Mouse (Mus musculus) midbrain, embryonic 11.5 days (tissue): ENCODE data around the gene Slc4a11. TPM values are rescaled to one million over a fixed set of nuclear protein-coding genes. Genes with fewer than 3 reads are reported as not detected.
A peak's percentile ranks its signal among the peaks of the same experiment; 100 is the strongest.

Source experiments
- ATAC-seq: fragments of 200-750 bp; cut with Nextera tagmentation; 2 replicates; pipeline ENCODE4 v1.8.0; 2017; ENCODE audit warnings: moderate TSS enrichment, moderate library complexity; ENCODE audit not compliant: low FRiP score
- DNase-seq: peaks from one replicate; pipeline ENCODE4 v3.0.0; 2015; ENCODE audit warnings: low spot score; ENCODE audit errors: missing footprints
- H3K27ac ChIP-seq: fragments of 300-500 bp; sonication (generic); 2 replicates; pipeline ENCODE4 v1.5.1; 2014; ENCODE audit warnings: low read depth, low read length
- H3K27me3 ChIP-seq: fragments of 300-500 bp; sonication (generic); 2 replicates; pipeline ENCODE4 v1.6.1; 2014; ENCODE audit warnings: mild to moderate bottlenecking, low read length, moderate library complexity, mixed read lengths; ENCODE audit not compliant: control insufficient read depth, insufficient read depth
- H3K36me3 ChIP-seq: fragments of 300-500 bp; sonication (generic); 2 replicates; pipeline ENCODE4 v1.6.1; 2014; ENCODE audit warnings: mild to moderate bottlenecking, low read length, moderate library complexity, mixed read lengths; ENCODE audit not compliant: control insufficient read depth, insufficient read depth
- H3K4me1 ChIP-seq: fragments of 300-500 bp; sonication (generic); 2 replicates; pipeline ENCODE4 v1.6.1; 2014; ENCODE audit warnings: low read length; ENCODE audit not compliant: control insufficient read depth, insufficient read depth
- H3K4me2 ChIP-seq: fragments of 300-500 bp; sonication (generic); 2 replicates; pipeline ENCODE4 v1.6.1; 2014; ENCODE audit warnings: mild to moderate bottlenecking, moderate library complexity
- H3K4me3 ChIP-seq: fragments of 300-500 bp; sonication (generic); 2 replicates; pipeline ENCODE4 v1.5.1; 2014; ENCODE audit warnings: low read depth, low read length
- H3K9ac ChIP-seq: fragments of 300-500 bp; sonication (generic); 2 replicates; pipeline ENCODE4 v1.6.1; 2014; ENCODE audit warnings: low read length
- H3K9me3 ChIP-seq: fragments of 300-500 bp; sonication (generic); 2 replicates; pipeline ENCODE4 v1.6.1; 2016; ENCODE audit warnings: low read length; ENCODE audit not compliant: control insufficient read depth
- WGBS: fragments of 180-500 bp; shearing (Covaris S2); extraction: QIAGEN DNeasy Blood & Tissue Kit; methylation state at CpG from one replicate; pipeline ENCODE4 v1.1.7; 2014; 5-methylcytosine and 5-hydroxymethylcytosine counted together
- polyA plus RNA-seq: library from polyadenylated mRNA; unstranded; fragments of >200 nt; fragmentation: Nextera tagmentation; extraction: Ambion mirVana; gene quantifications from 2 replicates; pipeline ENCODE4 v1.2.1, GENCODE M21; 2014

Gene Slc4a11
- polyA plus RNA-seq, 1 experiment from 2014 or later, result 0.42 TPM

DNA sequence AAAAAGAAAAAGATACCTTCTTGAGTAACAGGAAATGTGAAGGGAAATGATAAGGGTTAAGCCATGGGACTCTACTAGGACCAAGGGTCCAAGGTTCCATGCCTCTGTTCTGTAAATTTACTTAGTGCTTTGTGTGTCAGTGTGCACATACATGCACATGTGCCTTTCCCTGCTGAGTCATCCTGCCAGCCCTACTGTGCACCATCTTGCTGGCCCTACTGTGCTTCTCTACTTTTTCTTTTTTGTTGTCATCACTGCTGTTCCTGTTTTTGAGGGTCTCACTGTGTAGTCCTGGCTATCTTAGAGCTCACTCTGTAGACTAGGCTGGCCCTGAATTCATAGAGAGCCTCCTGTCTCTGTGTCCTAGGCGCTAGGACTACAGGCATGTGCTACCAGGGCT, 30.4 kb upstream of the Slc4a11 start:
- H3K27ac ChIP-seq, result no peak overlapping the region
- H3K36me3 ChIP-seq, result peaks cover 23% of the 10 kb centered on the region
- H3K9ac ChIP-seq, result no peak overlapping the region

DNA sequence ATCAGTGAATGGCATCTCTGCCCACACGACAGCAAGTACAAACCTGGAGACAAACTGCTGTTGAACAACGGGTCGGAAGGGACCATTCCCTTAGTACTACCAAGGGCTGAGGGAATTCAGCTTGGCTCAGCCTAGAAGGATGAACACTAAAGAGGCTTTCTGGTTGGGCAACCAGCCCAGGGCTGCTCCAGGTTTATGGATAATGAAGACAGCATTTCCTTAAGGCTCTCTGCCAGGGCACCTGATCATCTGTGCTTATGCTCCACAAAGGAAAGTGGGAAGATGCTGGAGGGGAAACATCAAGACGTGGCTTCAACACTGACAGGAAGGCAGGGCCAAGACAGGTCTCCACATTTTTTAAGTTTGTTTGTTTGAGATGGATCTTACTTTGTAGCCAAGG, 27.1 kb upstream of the Slc4a11 start:
- no peak overlapping the region for H3K4me2 ChIP-seq
- no peak overlapping the region for H3K4me3 ChIP-seq
- no peaks in the 10 kb centered on the region for H3K9me3 ChIP-seq
- no peak overlapping the region for H3K27ac ChIP-seq
- no peaks in the 10 kb centered on the region for H3K27me3 ChIP-seq
- H3K9ac ChIP-seq, result no peak overlapping the region
- peaks cover 11% of the 10 kb centered on the region for H3K36me3 ChIP-seq
- WGBS, result 83% methylated on average over 4 of the region's 4 CpGs
- ATAC-seq, result no peak
- H3K4me1 ChIP-seq, result no peaks in the 10 kb centered on the region
- DNase-seq, result no peak

More for the DNA sequence above, 30.4 kb upstream of the Slc4a11 start:
- Histone ChIP-seq H3K27me3 (no peaks in the 10 kb centered on the region), H3K4me1 (no peaks in the 10 kb centered on the region), H3K9me3 (no peaks in the 10 kb centered on the region), H3K4me2 (no peak overlapping the region), H3K4me3 (no peak overlapping the region)
- DNase-seq (no peak), ATAC-seq (no peak)
- WGBS, result 92% methylated on average over 1 of the region's 1 CpGs

DNA sequence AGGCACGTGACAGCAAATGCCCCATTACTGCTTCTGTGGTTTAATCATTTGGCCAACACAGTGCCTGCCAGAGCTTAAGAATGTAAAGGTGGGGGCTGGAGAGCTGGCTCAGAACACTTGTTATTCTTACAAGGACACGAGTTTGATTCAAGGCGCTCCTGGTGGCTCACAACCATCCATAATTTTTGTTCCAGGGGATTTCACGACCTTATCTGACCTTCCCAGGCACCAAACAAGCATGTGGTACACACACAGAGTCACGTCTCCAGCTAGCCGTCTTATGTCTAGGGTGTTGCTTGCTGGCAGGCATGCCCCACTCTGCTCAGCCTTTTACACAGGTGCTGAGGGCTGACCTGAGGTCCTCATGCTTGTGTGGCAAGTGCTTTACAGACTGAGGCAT, 20.6 kb upstream of the Slc4a11 start:
- WGBS, result 83% methylated on average over 6 of the region's 6 CpGs
- Histone ChIP-seq H3K36me3 (no peaks in the 10 kb centered on the region), H3K27ac (no peak overlapping the region), H3K9ac (no peak overlapping the region), H3K4me2 (no peak overlapping the region), H3K4me3 (no peak overlapping the region), H3K9me3 (no peaks in the 10 kb centered on the region), H3K4me1 (no peaks in the 10 kb centered on the region), H3K27me3 (no peaks in the 10 kb centered on the region)
- DNase-seq, result no peak
- ATAC-seq, result no peak

DNA sequence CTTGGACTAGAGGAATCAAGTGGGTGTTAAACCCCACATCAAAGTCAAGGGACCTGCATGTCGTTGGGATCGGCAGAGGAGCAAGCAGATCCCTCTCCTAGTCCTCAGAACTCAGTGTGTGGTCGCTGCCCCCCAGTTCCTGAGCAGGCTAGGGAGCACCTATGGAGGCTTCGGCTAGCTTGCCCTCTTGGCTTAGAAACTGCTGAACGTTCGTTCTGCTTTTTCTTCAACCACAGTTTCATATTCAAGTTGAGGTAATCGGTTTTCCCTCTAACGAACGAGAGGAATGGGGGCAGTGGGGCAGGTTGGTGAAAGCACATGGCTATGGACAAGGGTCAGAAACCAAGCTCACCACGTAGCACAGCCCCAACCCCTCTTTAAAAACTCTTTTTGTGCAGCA, 9.7 kb upstream of the Slc4a11 start:
- Histone ChIP-seq H3K36me3 (no peaks in the 10 kb centered on the region), H3K27ac (no peak overlapping the region), H3K27me3 (no peaks in the 10 kb centered on the region), H3K9me3 (no peaks in the 10 kb centered on the region), H3K4me3 (no peak overlapping the region), H3K4me2 (no peak overlapping the region), H3K4me1 (no peaks in the 10 kb centered on the region), H3K9ac (no peak overlapping the region)
- ATAC-seq (no peak), DNase-seq (no peak)
- 64% methylated on average over 10 of the region's 10 CpGs for WGBS

DNA sequence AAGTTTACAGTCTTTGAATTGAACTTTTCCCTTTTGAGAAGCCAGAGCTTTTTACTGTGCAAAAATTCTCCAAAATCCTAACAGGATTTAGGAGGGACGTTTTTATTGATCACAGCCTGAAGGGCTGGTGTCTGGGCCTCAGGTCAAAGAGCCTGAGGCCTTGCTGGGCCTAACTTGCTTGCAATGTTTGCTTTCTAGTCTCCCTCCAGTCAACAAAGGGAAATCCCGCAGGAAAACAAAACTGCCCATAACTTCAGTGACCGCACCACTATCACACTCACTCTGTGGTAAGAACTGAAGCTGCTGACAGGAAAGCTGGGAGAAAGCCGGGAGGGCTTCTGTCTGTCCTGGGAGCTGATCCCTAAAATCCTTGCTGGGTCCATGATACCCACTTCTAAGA, 9.3 kb upstream of the Slc4a11 start:
- no peak for DNase-seq
- Histone ChIP-seq H3K4me2 (no peak overlapping the region), H3K9ac (no peak overlapping the region), H3K4me3 (no peak overlapping the region), H3K4me1 (no peaks in the 10 kb centered on the region), H3K9me3 (no peaks in the 10 kb centered on the region), H3K27ac (no peak overlapping the region), H3K27me3 (no peaks in the 10 kb centered on the region), H3K36me3 (no peaks in the 10 kb centered on the region)
- no peak for ATAC-seq
- 59% methylated on average over 4 of the region's 4 CpGs for WGBS

DNA sequence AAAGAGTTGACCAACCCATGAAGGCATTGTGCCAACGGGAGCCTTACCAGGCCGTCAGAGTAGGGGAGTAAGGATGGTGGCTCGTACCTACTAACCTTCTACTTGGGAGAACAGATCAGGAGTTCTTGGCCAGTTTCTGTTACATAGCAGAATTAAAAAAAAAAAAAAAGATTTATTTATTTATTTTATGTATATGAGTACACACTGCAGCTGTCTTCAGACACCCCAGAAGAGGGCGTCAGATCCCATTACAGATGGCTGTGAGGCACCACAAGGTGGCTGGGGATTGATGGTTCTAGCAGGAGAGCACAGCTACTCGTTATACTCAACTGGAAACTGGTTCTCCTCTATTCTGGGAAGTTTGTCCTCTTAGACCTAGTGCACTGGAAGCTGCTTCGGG, 7.9 kb upstream of the Slc4a11 start:
- H3K4me3 ChIP-seq, result no peak overlapping the region
- DNase-seq (no peak), ATAC-seq (no peak)
- whole genome bisulfite sequencing, result 72% methylated on average over 6 of the region's 6 CpGs
- H3K27me3 ChIP-seq, result no peaks in the 10 kb centered on the region
- no peak overlapping the region for H3K27ac ChIP-seq
- no peak overlapping the region for H3K9ac ChIP-seq
- H3K9me3 ChIP-seq, result no peaks in the 10 kb centered on the region
- no peaks in the 10 kb centered on the region for H3K36me3 ChIP-seq
- H3K4me1 ChIP-seq, result no peaks in the 10 kb centered on the region
- no peak overlapping the region for H3K4me2 ChIP-seq

DNA sequence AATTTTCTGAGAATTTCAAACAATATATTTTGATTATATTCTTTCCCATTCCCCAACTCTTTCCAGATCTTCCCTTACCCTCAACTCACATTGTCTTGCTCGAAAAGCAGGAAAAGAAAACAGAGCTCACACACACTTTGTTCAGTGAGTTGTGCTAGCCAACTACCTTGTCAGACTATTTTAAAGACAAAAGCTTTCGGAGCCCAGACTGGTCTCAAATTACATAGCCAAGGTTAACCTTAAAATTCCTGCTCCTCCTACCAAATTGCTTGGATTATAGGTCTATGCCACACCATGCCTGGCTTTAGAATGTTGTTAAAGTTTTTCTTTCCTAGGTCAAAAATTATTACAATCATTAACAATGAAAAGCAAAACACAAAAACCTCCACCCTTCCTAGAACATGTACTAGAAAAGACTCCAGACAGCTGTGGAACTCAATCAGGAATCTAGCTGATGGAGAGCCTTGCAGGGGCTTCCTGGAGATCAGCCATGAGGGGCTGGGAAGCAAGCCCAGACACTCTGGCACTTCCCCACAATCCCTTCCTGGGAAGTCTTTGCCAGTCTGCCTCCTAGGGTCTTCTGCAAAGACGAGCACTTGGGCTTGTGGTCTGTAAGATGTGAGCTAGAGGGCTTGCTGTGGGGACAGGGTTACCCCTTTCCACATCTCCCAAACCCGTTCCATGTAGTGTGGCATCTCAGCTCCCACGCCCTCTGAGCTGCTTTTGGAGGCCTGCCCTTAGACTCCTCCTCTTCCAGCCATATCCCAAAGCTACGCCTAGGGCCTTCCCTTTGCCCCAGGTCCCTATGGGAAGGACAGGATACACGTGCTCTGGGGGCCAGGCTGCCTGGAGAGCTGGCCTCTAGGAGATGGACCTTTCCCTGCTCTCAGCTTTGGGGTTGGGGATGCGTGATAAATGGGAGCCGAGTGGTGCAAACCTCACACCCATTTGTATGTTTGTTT, 7.0 kb upstream of the Slc4a11 start:
- H3K27me3 ChIP-seq, result no peaks in the 10 kb centered on the region
- no peaks in the 10 kb centered on the region for H3K36me3 ChIP-seq
- H3K4me1 ChIP-seq, result no peaks in the 10 kb centered on the region
- ATAC-seq (no peak), DNase-seq (no peak)
- no peak overlapping the region for H3K27ac ChIP-seq
- H3K9ac ChIP-seq, result no peak overlapping the region
- no peak overlapping the region for H3K4me2 ChIP-seq
- WGBS, result 69% methylated on average over 9 of the region's 9 CpGs
- H3K9me3 ChIP-seq, result no peaks in the 10 kb centered on the region
- no peak overlapping the region for H3K4me3 ChIP-seq

DNA sequence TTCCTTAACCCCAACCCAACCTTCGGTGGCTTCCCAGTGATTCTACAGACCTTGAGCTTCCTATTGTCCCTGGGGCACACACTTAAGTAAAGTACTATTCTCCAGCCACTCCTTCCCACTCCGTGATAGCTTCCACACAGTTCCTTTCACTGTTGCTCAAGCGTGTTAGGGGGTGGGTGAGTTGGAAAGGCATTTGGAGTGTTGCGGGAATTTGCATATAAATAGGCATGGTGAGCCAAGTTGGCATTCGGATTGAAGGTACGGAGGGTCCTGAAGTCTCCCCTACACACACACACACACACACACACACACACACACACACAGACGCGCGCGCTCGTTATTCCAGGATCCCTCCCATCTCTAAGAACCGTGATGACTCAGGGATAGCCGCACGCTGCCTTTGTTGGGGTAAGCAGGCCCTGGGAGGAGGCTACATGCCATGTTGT, 525 bp upstream of the Slc4a11 start:
- no peak overlapping the region for H3K27ac ChIP-seq
- peak overlapping the region; percentile 46 for H3K4me3 ChIP-seq
- ATAC-seq (peak; percentile 30; the same call in 1 of the 2 replicates), DNase-seq (peak; percentile 95)
- H3K4me1 ChIP-seq, result peaks cover 6% of the 10 kb centered on the region
- H3K27me3 ChIP-seq, result peaks cover 25% of the 10 kb centered on the region
- H3K9me3 ChIP-seq, result no peaks in the 10 kb centered on the region
- H3K9ac ChIP-seq, result peak overlapping the region; percentile 44
- WGBS, result 1% methylated on average over 14 of the region's 14 CpGs
- H3K4me2 ChIP-seq, result peak overlapping the region; percentile 96
- H3K36me3 ChIP-seq, result no peaks in the 10 kb centered on the region

DNA sequence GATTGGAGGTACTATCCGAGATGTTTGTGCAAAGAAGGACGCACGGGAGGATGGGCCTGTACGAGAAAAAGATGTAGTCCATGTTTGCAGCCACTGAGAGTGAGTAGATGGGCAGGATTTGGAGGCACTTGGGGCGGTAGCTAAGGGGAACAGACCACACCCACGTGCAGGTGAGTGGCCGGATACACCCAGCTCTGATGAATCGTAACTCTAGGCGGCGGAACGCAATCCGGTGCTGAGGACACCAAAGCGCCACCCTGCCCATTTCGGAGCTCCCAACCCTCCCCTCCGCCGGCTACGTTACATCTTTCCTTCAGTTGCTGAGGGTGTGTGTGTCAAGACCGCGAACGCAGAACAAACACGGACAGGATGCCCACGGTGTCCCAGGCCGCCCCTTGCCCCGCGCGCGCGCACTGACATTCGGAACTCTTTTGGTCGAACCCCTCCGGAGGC, 593 bp downstream of the Slc4a11 start:
- Histone ChIP-seq H3K9ac (peak overlapping the region; percentile 44), H3K4me1 (peaks cover 6% of the 10 kb centered on the region), H3K27me3 (peaks cover 25% of the 10 kb centered on the region), H3K4me2 (peak overlapping the region; percentile 96), H3K4me3 (peak overlapping the region; percentile 46), H3K27ac (no peak overlapping the region), H3K9me3 (no peaks in the 10 kb centered on the region), H3K36me3 (no peaks in the 10 kb centered on the region)
- ATAC-seq, result 0 out of 2 replicates have a peak, but pooled peaks have one; percentile 5
- 2% methylated on average over 31 of the region's 31 CpGs for WGBS
- DNase-seq, result peak; percentile 85
